Mouse (Mus musculus) midbrain, embryonic 14.5 days (tissue): ENCODE data around the gene Ldlrap1. TPM values are rescaled to one million over a fixed set of nuclear protein-coding genes. Genes with fewer than 3 reads are reported as not detected.

Source experiments
- ATAC-seq: fragments of 200-750 bp; cut with Nextera tagmentation; 2 replicates; pipeline ENCODE4 v1.8.0; 2017; ENCODE audit warnings: moderate number of reproducible peaks, moderate library complexity; ENCODE audit not compliant: low FRiP score, low TSS enrichment
- DNase-seq: peaks from one replicate; pipeline ENCODE4 v3.0.0-alpha.2; 2015
- H3K27ac ChIP-seq: fragments of 300-500 bp; sonication (generic); replicated peaks from 2 replicates; pipeline ENCODE4 v1.5.1; 2014; ENCODE audit warnings: mild to moderate bottlenecking, low read depth, low read length, moderate library complexity
- H3K27me3 ChIP-seq: fragments of 300-500 bp; sonication (generic); 2 replicates; pipeline ENCODE4 v1.6.1; 2014; ENCODE audit warnings: low read length, control low read depth, mixed read lengths; ENCODE audit not compliant: control insufficient read depth, insufficient read depth
- H3K36me3 ChIP-seq: fragments of 300-500 bp; sonication (generic); 2 replicates; pipeline ENCODE4 v1.6.1; 2014; ENCODE audit warnings: low read length, control low read depth; ENCODE audit not compliant: control insufficient read depth, insufficient read depth
- H3K4me1 ChIP-seq: fragments of 300-500 bp; sonication (generic); 2 replicates; pipeline ENCODE4 v1.6.1; 2014; ENCODE audit warnings: mild to moderate bottlenecking, antibody characterized with exemption, low read length, control low read depth; ENCODE audit not compliant: control insufficient read depth, insufficient read depth
- H3K4me2 ChIP-seq: fragments of 300-500 bp; sonication (generic); 2 replicates; pipeline ENCODE4 v1.6.1; 2014; ENCODE audit warnings: mild to moderate bottlenecking, low read length, moderate library complexity
- H3K4me3 ChIP-seq: fragments of 300-500 bp; sonication (generic); replicated peaks from 2 replicates; pipeline ENCODE4 v1.5.1; 2014; ENCODE audit warnings: low read depth, low read length
- H3K9ac ChIP-seq: fragments of 300-500 bp; sonication (generic); replicated peaks from 2 replicates; pipeline ENCODE4 v1.6.1; 2014; ENCODE audit warnings: mild to moderate bottlenecking, low read length, moderate library complexity
- H3K9me3 ChIP-seq: fragments of 300-500 bp; sonication (generic); 2 replicates; pipeline ENCODE4 v1.6.1; 2016; ENCODE audit warnings: low read length, control low read depth, mixed read lengths; ENCODE audit not compliant: control insufficient read depth
- WGBS: fragments of 180-500 bp; shearing (Covaris S2); extraction: QIAGEN DNeasy Blood & Tissue Kit; methylation state at CpG from one replicate; pipeline ENCODE4 v1.1.7; 2014; 5-methylcytosine and 5-hydroxymethylcytosine counted together
- polyA plus RNA-seq: library from polyadenylated mRNA; unstranded; fragments of >200 nt; fragmentation: Nextera tagmentation; extraction: Ambion mirVana; gene quantifications from 2 replicates; pipeline ENCODE4 v1.2.1, GENCODE M21; 2014

The Ldlrap1 gene
- polyA plus RNA-seq, 1 experiment from 2014 or later = 1.9 TPM

- WGBS = 66% methylated on average over 3 of the region's 3 CpGs
Measured at GRCm38 (mm10) chr4:134723251-134723650, 44.6 kb downstream of the Ldlrap1 start.

DNA sequence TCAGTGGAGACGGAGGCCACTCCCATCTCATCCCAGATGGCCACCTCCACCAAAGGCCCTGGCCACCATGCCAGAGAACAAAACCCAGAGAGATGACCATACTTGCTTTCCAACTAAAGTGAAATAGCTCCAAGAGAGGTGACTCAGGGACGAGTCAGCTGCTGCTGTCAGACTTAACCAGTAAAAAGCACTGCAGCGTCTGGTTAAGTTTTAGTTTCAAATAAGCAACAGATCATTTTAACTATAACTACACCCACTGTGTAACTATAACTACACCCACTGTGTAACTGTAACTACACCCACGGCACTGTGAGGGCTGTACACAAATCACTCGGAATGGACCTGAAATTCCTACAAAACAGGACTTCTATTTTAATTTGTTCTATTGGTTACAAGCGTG lies 46.7 kb downstream of the Ldlrap1 start:
- H3K4me3 ChIP-seq = no peak overlapping the region
- H3K4me2 ChIP-seq = no peak overlapping the region
- no peak for DNase-seq
- H3K9ac ChIP-seq = no peak overlapping the region
- H3K36me3 ChIP-seq = no peaks in the 10 kb centered on the region
- 92% methylated on average over 6 of the region's 6 CpGs for WGBS
- no peak for ATAC-seq
- H3K4me1 ChIP-seq = no peaks in the 10 kb centered on the region
- no peaks in the 10 kb centered on the region for H3K27me3 ChIP-seq
- no peaks in the 10 kb centered on the region for H3K9me3 ChIP-seq
- H3K27ac ChIP-seq = no peak overlapping the region

More at GRCm38 (mm10) chr4:134723251-134723650, 44.6 kb downstream of the Ldlrap1 start:
- Histone ChIP-seq H3K27ac (no peak overlapping the region), H3K9ac (no peak overlapping the region), H3K27me3 (no peaks in the 10 kb centered on the region), H3K9me3 (no peaks in the 10 kb centered on the region), H3K36me3 (no peaks in the 10 kb centered on the region), H3K4me3 (no peak overlapping the region), H3K4me2 (no peak overlapping the region), H3K4me1 (no peaks in the 10 kb centered on the region)
- no peak for ATAC-seq
- DNase-seq = no peak

GRCm38 (mm10) chr4:134720371-134720770 lies 47.5 kb downstream of the Ldlrap1 start:
- Histone ChIP-seq H3K27ac (no peak overlapping the region), H3K27me3 (no peaks in the 10 kb centered on the region), H3K9ac (no peak overlapping the region), H3K4me2 (no peak overlapping the region), H3K36me3 (no peaks in the 10 kb centered on the region), H3K9me3 (no peaks in the 10 kb centered on the region), H3K4me1 (no peaks in the 10 kb centered on the region), H3K4me3 (no peak overlapping the region)
- 74% methylated on average over 3 of the region's 3 CpGs for WGBS
- no peak for ATAC-seq
- no peak for DNase-seq

GRCm38 (mm10) chr4:134719489-134719888 lies 48.3 kb downstream of the Ldlrap1 start:
- Histone ChIP-seq H3K4me1 (no peaks in the 10 kb centered on the region), H3K9ac (no peak overlapping the region), H3K36me3 (no peaks in the 10 kb centered on the region), H3K4me2 (no peak overlapping the region), H3K27ac (no peak overlapping the region), H3K4me3 (no peak overlapping the region), H3K9me3 (no peaks in the 10 kb centered on the region), H3K27me3 (no peaks in the 10 kb centered on the region)
- DNase-seq (no peak), ATAC-seq (no peak)
- WGBS = 82% methylated on average over 8 of the region's 8 CpGs

- WGBS = 5% methylated on average over 8 of the region's 8 CpGs
Measured at GRCm38 (mm10) chr4:134713937-134714336, 53.9 kb downstream of the Ldlrap1 start.

GRCm38 (mm10) chr4:134705311-134705710 lies 62.5 kb downstream of the Ldlrap1 start:
- no peak for DNase-seq
- 56% methylated on average over 5 of the region's 5 CpGs for WGBS
- H3K9ac ChIP-seq = 0 out of 2 replicates have a peak overlapping the region, but pooled peaks have one; percentile 59

More at GRCm38 (mm10) chr4:134713937-134714336, 53.9 kb downstream of the Ldlrap1 start:
- H3K9ac ChIP-seq = no peak overlapping the region
- no peaks in the 10 kb centered on the region for H3K27me3 ChIP-seq
- no peak overlapping the region for H3K27ac ChIP-seq
- ATAC-seq = peak; percentile 75; the same call in 1 of the 2 replicates
- H3K4me3 ChIP-seq = no peak overlapping the region
- 0 out of 2 replicates have a peak overlapping the region, but pooled peaks have one; percentile 4 for H3K4me2 ChIP-seq
- H3K9me3 ChIP-seq = no peaks in the 10 kb centered on the region
- no peaks in the 10 kb centered on the region for H3K36me3 ChIP-seq
- H3K4me1 ChIP-seq = no peaks in the 10 kb centered on the region
- DNase-seq = peak; percentile 93

GRCm38 (mm10) chr4:134704590-134704989 lies 63.2 kb downstream of the Ldlrap1 start:
- Histone ChIP-seq H3K27ac (peak overlapping the region; percentile 81), H3K4me1 (peaks cover 14% of the 10 kb centered on the region; the same call in 1 of the 2 replicates), H3K4me3 (peak overlapping the region; percentile 62), H3K36me3 (no peaks in the 10 kb centered on the region), H3K9me3 (no peaks in the 10 kb centered on the region), H3K9ac (peak overlapping the region; percentile 59), H3K4me2 (peak overlapping the region; percentile 99), H3K27me3 (peaks cover 15% of the 10 kb centered on the region)
- DNase-seq = no peak
- under 1% methylated on average over 19 of the region's 21 CpGs for WGBS
- ATAC-seq = peak; percentile 56; the same call in 1 of the 2 replicates

More at GRCm38 (mm10) chr4:134705311-134705710, 62.5 kb downstream of the Ldlrap1 start:
- peaks cover 15% of the 10 kb centered on the region for H3K27me3 ChIP-seq
- no peaks in the 10 kb centered on the region for H3K9me3 ChIP-seq
- H3K36me3 ChIP-seq = no peaks in the 10 kb centered on the region
- peaks cover 14% of the 10 kb centered on the region; the same call in 1 of the 2 replicates for H3K4me1 ChIP-seq
- peak overlapping the region; percentile 62; the same call in 1 of the 2 replicates for H3K4me3 ChIP-seq
- H3K4me2 ChIP-seq = peak overlapping the region; percentile 99
- ATAC-seq = no peak
- peak overlapping the region; percentile 21; the same call in 1 of the 2 replicates for H3K27ac ChIP-seq

- peak within 1 kb of the TSS; percentile 99 for H3K4me2 ChIP-seq
- peaks cover 15% of the 10 kb centered on the region for H3K27me3 ChIP-seq
- peak within 1 kb of the TSS; percentile 81 for H3K27ac ChIP-seq
- H3K9ac ChIP-seq = peak within 1 kb of the TSS; percentile 59
- WGBS = under 1% methylated on average over 81 of the region's 81 CpGs
- no peaks in the 10 kb centered on the region for H3K9me3 ChIP-seq
- DNase-seq (peak; percentile 99), ATAC-seq (peak; percentile 97)
- H3K4me1 ChIP-seq = peaks cover 14% of the 10 kb centered on the region; the same call in 1 of the 2 replicates
- H3K36me3 ChIP-seq = no peaks in the 10 kb centered on the region
- peak within 1 kb of the TSS; percentile 62 for H3K4me3 ChIP-seq
Measured at GRCm38 (mm10) chr4:134703835-134704546, 63.8 kb downstream of the Ldlrap1 start, which contains the start of gene Man1c1. Gene Man1c1, minus strand, starts transcription at chr4:134704290.
